Mouse (Mus musculus): ENCODE results near the gene Wdr46.
"Not testable (repeated sequence)": the region's sequence is repeated elsewhere in the genome, so short reads cannot be mapped to it uniquely, and the experiment has no call there.

GRCm38 (mm10) chr17:33893011-33893410, 47.4 kb upstream of the Wdr46 start:
- not testable (repeated sequence) for TF ChIP-seq POLR2A (IDR thresholded peaks at IDR 0.05; ENCODE audit: low read depth, low read length); SMC3 (IDR thresholded peaks at IDR 0.05; ENCODE audit: low read depth, low read length); CTCF (conservative IDR thresholded peaks at IDR 0.05 in 1 of 2, IDR thresholded peaks at IDR 0.05 in 1 of 2; ENCODE audit: low read depth in 2 of 2, low read length in 2 of 2); BHLHE40 (IDR thresholded peaks at IDR 0.05; ENCODE audit: low read depth, low read length); EP300 (IDR thresholded peaks at IDR 0.05; ENCODE audit: low read length); MAFK (IDR thresholded peaks at IDR 0.05; ENCODE audit: insufficient replicate concordance, low read length); UBTF (IDR thresholded peaks at IDR 0.05; ENCODE audit: low read depth, low read length); MAX (IDR thresholded peaks at IDR 0.05; ENCODE audit: low read length); E2F4 (IDR thresholded peaks at IDR 0.05; ENCODE audit: insufficient replicate concordance, low read depth, low read length); TBP (conservative IDR thresholded peaks at IDR 0.05; ENCODE audit: low read depth, low read length)
